Mouse (Mus musculus) cortical plate, adult 2 months (tissue): ENCODE data around the gene Zfp870. TPM values are rescaled to one million over a fixed set of nuclear protein-coding genes. Genes with fewer than 3 reads are reported as not detected.

Experiments used
- H3K27ac ChIP-seq: fragments of 200-500 bp; 2 replicates; pipeline ENCODE4 v1.5.1; 2012; ENCODE audit warnings: low read length, control low read depth, inconsistent platforms; ENCODE audit not compliant: insufficient read depth
- H3K4me1 ChIP-seq: fragments of 200-500 bp; 2 replicates; pipeline ENCODE4 v1.6.1; 2011; ENCODE audit warnings: low read length; ENCODE audit not compliant: control insufficient read depth, insufficient read depth
- H3K4me3 ChIP-seq: fragments of 200-500 bp; 2 replicates; pipeline ENCODE4 v1.5.1; 2011; ENCODE audit warnings: mild to moderate bottlenecking, low read length, control low read depth; ENCODE audit not compliant: insufficient read depth
- CTCF ChIP-seq: fragments of 200-500 bp; IDR thresholded peaks from 2 replicates; pipeline ENCODE4 v1.5.1; 2011; ENCODE audit warnings: mild to moderate bottlenecking, control low read depth, low read length; ENCODE audit not compliant: insufficient read depth; ENCODE audit errors: extremely low read depth
- POLR2A ChIP-seq: fragments of 200-500 bp; IDR thresholded peaks from 2 replicates; pipeline ENCODE4 v1.6.1; 2011; ENCODE audit warnings: mild to moderate bottlenecking, low read length, control low read depth; ENCODE audit not compliant: insufficient read depth; ENCODE audit errors: extremely low read depth
- polyA plus RNA-seq: library from polyadenylated mRNA; depleted of rRNA; stranded (reverse); fragments of >200 nt; gene quantifications from 2 replicates; pipeline ENCODE4 v1.2.3, GENCODE M21; 2012

Zfp870 gene
- polyA plus RNA-seq, 1 experiment, result 5.2 TPM

- H3K27ac ChIP-seq, result no peak overlapping the region
- TF ChIP-seq CTCF, result peak; percentile 31; the same call in 1 of the 2 replicates
- no peak for TF ChIP-seq POLR2A
- no peaks in the 10 kb centered on the region for H3K4me1 ChIP-seq
- peak overlapping the region; percentile 1; the same call in 1 of the 2 replicates for H3K4me3 ChIP-seq
These were observed 13.8 kb upstream of the Zfp870 start for GRCm38 (mm10) chr17:32905239-32905638.

GRCm38 (mm10) chr17:32904414-32904813 lies 13.0 kb upstream of the Zfp870 start:
- Histone ChIP-seq H3K27ac (no peak overlapping the region), H3K4me1 (no peaks in the 10 kb centered on the region), H3K4me3 (no peak overlapping the region)
- TF ChIP-seq CTCF (peak; percentile 27; the same call in 1 of the 2 replicates), POLR2A (no peak)

- TF ChIP-seq CTCF (no peak), POLR2A (no peak)
- Histone ChIP-seq H3K4me3 (no peak overlapping the region), H3K27ac (no peak overlapping the region), H3K4me1 (no peaks in the 10 kb centered on the region)
These were observed 10.5 kb upstream of the Zfp870 start for GRCm38 (mm10) chr17:32901751-32902525.

GRCm38 (mm10) chr17:32895421-32895820 lies 4.0 kb upstream of the Zfp870 start:
- Histone ChIP-seq H3K4me3 (no peak overlapping the region), H3K27ac (no peak overlapping the region), H3K4me1 (peaks cover 1% of the 10 kb centered on the region; the same call in 1 of the 2 replicates)
- TF ChIP-seq CTCF, result no peak
- no peak for TF ChIP-seq POLR2A

- peaks cover 5% of the 10 kb centered on the region for H3K4me1 ChIP-seq
- H3K27ac ChIP-seq, result no peak overlapping the region
- no peak overlapping the region for H3K4me3 ChIP-seq
- no peak for TF ChIP-seq POLR2A
- no peak for TF ChIP-seq CTCF
These were observed 2.5 kb upstream of the Zfp870 start for GRCm38 (mm10) chr17:32893901-32894300.

GRCm38 (mm10) chr17:32890852-32891238 lies 597 bp downstream of the Zfp870 start:
- peaks cover 5% of the 10 kb centered on the region for H3K4me1 ChIP-seq
- TF ChIP-seq POLR2A (no peak), CTCF (no peak)
- no peak overlapping the region for H3K27ac ChIP-seq
- peak overlapping the region; percentile 79 for H3K4me3 ChIP-seq

- peak overlapping the region; percentile 14; the same call in 1 of the 2 replicates for H3K4me3 ChIP-seq
- TF ChIP-seq CTCF (no peak), POLR2A (no peak)
- peaks cover 5% of the 10 kb centered on the region for H3K4me1 ChIP-seq
- H3K27ac ChIP-seq, result no peak overlapping the region
These were observed 1.8 kb downstream of the Zfp870 start for GRCm38 (mm10) chr17:32889611-32890010.

GRCm38 (mm10) chr17:32880320-32881218 lies 10.9 kb downstream of the Zfp870 start:
- TF ChIP-seq CTCF (no peak), POLR2A (no peak)
- no peaks in the 10 kb centered on the region for H3K4me1 ChIP-seq
- H3K4me3 ChIP-seq, result no peak overlapping the region
- no peak overlapping the region for H3K27ac ChIP-seq

- Histone ChIP-seq H3K4me3 (no peak overlapping the region), H3K27ac (no peak overlapping the region), H3K4me1 (no peaks in the 10 kb centered on the region)
- no peak for TF ChIP-seq POLR2A
- no peak for TF ChIP-seq CTCF
These were observed 12.7 kb downstream of the Zfp870 start for GRCm38 (mm10) chr17:32878773-32879172.
